Mouse (Mus musculus): ENCODE results near the gene Drg2. TPM values are rescaled to one million over a fixed set of nuclear protein-coding genes. Genes with fewer than 3 reads are reported as not detected.
A peak's percentile ranks its signal among the peaks of the same experiment; 100 is the strongest.
"Not testable (repeated sequence)": the region's sequence is repeated elsewhere in the genome, so short reads cannot be mapped to it uniquely, and the experiment has no call there.

Drg2 gene
- total RNA-seq (2021): 10 to 100 TPM; 28.6 to 32.0 TPM

- intact Hi-C loops (cut with DNase I): no loop called here
- DNase-seq: peak; percentile 87 to 89
Observed at GRCm38 (mm10) chr11:60454080-60454744, at the start of gene Drg2. Drg2 (plus strand) TSS chr11:60454591.

- intact Hi-C loops (cut with DNase I): no loop called here
- DNase-seq: no peak
Observed at GRCm38 (mm10) chr11:60406606-60407005, 47.8 kb upstream of the Drg2 start.

GRCm38 (mm10) chr11:60412173-60412572, 42.2 kb upstream of the Drg2 start:
- intact Hi-C loops (cut with DNase I): loop anchor here (1.0 to 10.0 kb wide), 6 partner anchors 105 to 1457 kb away; partner anchors contain the start of genes Hist3h2a, Rai1 and Trim17
- DNase-seq: peak; percentile 61 to 66

- DNase-seq: no peak
- intact Hi-C loops (cut with DNase I): loop anchor here (1.0 to 10.0 kb wide), 6 partner anchors 106 to 1458 kb away; partner anchors contain the start of genes Hist3h2a, Rai1 and Trim17
Observed at GRCm38 (mm10) chr11:60412921-60413320, 41.5 kb upstream of the Drg2 start.

GRCm38 (mm10) chr11:60416590-60416962, 37.8 kb upstream of the Drg2 start:
- no peak for DNase-seq
- intact Hi-C loops (cut with DNase I): loop anchor here (10.0 kb wide), 1 partner anchor 1462 kb away; the partner anchor contains the start of genes Hist3h2a and Trim17

- peak; percentile 98 to 99 for DNase-seq
- intact Hi-C loops (cut with DNase I): loop anchor here (10.0 kb wide), 1 partner anchor 1462 kb away; the partner anchor contains the start of genes Hist3h2a and Trim17
Observed at GRCm38 (mm10) chr11:60416963-60417716, 37.3 kb upstream of the Drg2 start, which contains the start of gene Gid4. Gid4 (plus strand) TSS chr11:60417145.

- DNase-seq: peak in 1 of 2 experiments; percentile 27
- intact Hi-C loops (cut with DNase I): loop anchor here (10.0 kb wide), 1 partner anchor 1463 kb away; the partner anchor contains the start of genes Hist3h2a and Trim17
Observed at GRCm38 (mm10) chr11:60417717-60418472, 36.5 kb upstream of the Drg2 start, which contains the start of gene Atpaf2. Atpaf2 (minus strand) TSS chr11:60418457.

- peak in 1 of 2 experiments; percentile 6 for DNase-seq
- intact Hi-C loops (cut with DNase I): loop anchor here (10.0 kb wide), 1 partner anchor 1464 kb away; the partner anchor contains the start of genes Hist3h2a and Trim17
Observed at GRCm38 (mm10) chr11:60418473-60418803, 36.0 kb upstream of the Drg2 start.

- intact Hi-C loops (cut with DNase I): no loop called here
- DNase-seq: no peak
Observed at GRCm38 (mm10) chr11:60422046-60422668, 32.2 kb upstream of the Drg2 start.

- intact Hi-C loops (cut with DNase I): no loop called here
- DNase-seq: no peak
Observed at GRCm38 (mm10) chr11:60423006-60423405, 31.4 kb upstream of the Drg2 start.

- DNase-seq: no peak
- intact Hi-C loops (cut with DNase I): no loop called here
Observed at GRCm38 (mm10) chr11:60426417-60426816, 28.0 kb upstream of the Drg2 start.

- intact Hi-C loops (cut with DNase I): no loop called here
- DNase-seq: no peak
Observed at GRCm38 (mm10) chr11:60427628-60428027, 26.8 kb upstream of the Drg2 start.

- intact Hi-C loops (cut with DNase I): no loop called here
- DNase-seq: no peak
Observed at GRCm38 (mm10) chr11:60433501-60433900, 20.9 kb upstream of the Drg2 start.

- intact Hi-C loops (cut with DNase I): no loop called here
- no peak for DNase-seq
Observed at GRCm38 (mm10) chr11:60435133-60435532, 19.3 kb upstream of the Drg2 start.

- intact Hi-C loops (cut with DNase I): no loop called here
- DNase-seq: no peak
Observed at GRCm38 (mm10) chr11:60436618-60437017, 17.8 kb upstream of the Drg2 start.

GRCm38 (mm10) chr11:60439621-60440020, 14.8 kb upstream of the Drg2 start:
- intact Hi-C loops (cut with DNase I): not testable (repeated sequence)

GRCm38 (mm10) chr11:60440176-60440575, 14.2 kb upstream of the Drg2 start:
- DNase-seq: no peak
- intact Hi-C loops (cut with DNase I): no loop called here

More at GRCm38 (mm10) chr11:60439621-60440020, 14.8 kb upstream of the Drg2 start:
- not testable (repeated sequence) for DNase-seq

GRCm38 (mm10) chr11:60442896-60443295, 11.5 kb upstream of the Drg2 start:
- no peak for DNase-seq
- intact Hi-C loops (cut with DNase I): no loop called here

GRCm38 (mm10) chr11:60444007-60444406, 10.4 kb upstream of the Drg2 start:
- intact Hi-C loops (cut with DNase I): no loop called here
- DNase-seq: no peak

GRCm38 (mm10) chr11:60454745-60455087, 325 bp downstream of the Drg2 start:
- intact Hi-C loops (cut with DNase I): loop anchor here (5.0 kb wide), 1 partner anchor 83 kb away; the partner anchor contains the start of gene Alkbh5
- DNase-seq: no peak
